Mouse (Mus musculus): ENCODE results near the gene Psmb3. TPM values are rescaled to one million over a fixed set of nuclear protein-coding genes. Genes with fewer than 3 reads are reported as not detected.

Psmb3 gene
- polyA plus RNA-seq, 1 experiment: 296 TPM

GRCm38 (mm10) chr11:97658751-97659266, 44.4 kb upstream of the Psmb3 start:
- Histone ChIP-seq H3K9ac (ENCODE audit: low read depth, poor library complexity, severe bottlenecking) (peak overlapping the region; percentile 97), H3K4me1 (ENCODE audit: control insufficient read depth, insufficient read depth, low read length) (peaks cover 6% of the 10 kb centered on the region), H3K36me3 (ENCODE audit: control insufficient read depth, insufficient read depth, low read length, poor library complexity, severe bottlenecking) (no peaks in the 10 kb centered on the region), H3K27ac (ENCODE audit: insufficient read depth, low read length) (peak overlapping the region; percentile 87), H3K27me3 (ENCODE audit: control insufficient read depth, insufficient read depth, low read length, poor library complexity, severe bottlenecking) (no peaks in the 10 kb centered on the region), H3K9me3 (replicated peaks; ENCODE audit: control insufficient read depth, insufficient read depth, low read length, poor library complexity, severe bottlenecking) (no peaks in the 10 kb centered on the region), H3K4me3 (ENCODE audit: low read depth, low read length) (peak overlapping the region; percentile 73)
- TF ChIP-seq CTCF (IDR thresholded peaks at IDR 0.05; ENCODE audit: low read depth, low read length) (no peak), EP300 (IDR thresholded peaks at IDR 0.05; ENCODE audit: insufficient read depth, low read depth, low read length) (0 out of 2 replicates have a peak, but pooled peaks have one; percentile 33)

- H3K27ac ChIP-seq (ENCODE audit: insufficient read depth, low read length): peak overlapping the region; percentile 87
- peak overlapping the region; percentile 97 for H3K9ac ChIP-seq (ENCODE audit: low read depth, poor library complexity, severe bottlenecking)
- TF ChIP-seq EP300 (IDR thresholded peaks at IDR 0.05; ENCODE audit: insufficient read depth, low read depth, low read length): no peak
- TF ChIP-seq POLR2A (IDR thresholded peaks at IDR 0.05; ENCODE audit: insufficient read depth, low read length): no peak
- TF ChIP-seq CTCF (IDR thresholded peaks at IDR 0.05; ENCODE audit: low read depth, low read length): no peak
- no peaks in the 10 kb centered on the region for H3K9me3 ChIP-seq (replicated peaks; ENCODE audit: control insufficient read depth, insufficient read depth, low read length, poor library complexity, severe bottlenecking)
- H3K27me3 ChIP-seq (ENCODE audit: control insufficient read depth, insufficient read depth, low read length, poor library complexity, severe bottlenecking): no peaks in the 10 kb centered on the region
- H3K4me1 ChIP-seq (ENCODE audit: control insufficient read depth, insufficient read depth, low read length): peaks cover 6% of the 10 kb centered on the region
- no peaks in the 10 kb centered on the region for H3K36me3 ChIP-seq (ENCODE audit: control insufficient read depth, insufficient read depth, low read length, poor library complexity, severe bottlenecking)
- H3K4me3 ChIP-seq (ENCODE audit: low read depth, low read length): peak overlapping the region; percentile 73
Observed at GRCm38 (mm10) chr11:97659267-97659989, 43.8 kb upstream of the Psmb3 start.

GRCm38 (mm10) chr11:97659990-97660714, 43.0 kb upstream of the Psmb3 start:
- peak overlapping the region; percentile 98 for H3K27ac ChIP-seq (ENCODE audit: insufficient read depth, low read length)
- TF ChIP-seq POLR2A (IDR thresholded peaks at IDR 0.05; ENCODE audit: insufficient read depth, low read length): no peak
- TF ChIP-seq EP300 (IDR thresholded peaks at IDR 0.05; ENCODE audit: insufficient read depth, low read depth, low read length): peak; percentile 51; the same call in 1 of the 2 replicates

GRCm38 (mm10) chr11:97660734-97661647, 42.2 kb upstream of the Psmb3 start:
- Histone ChIP-seq H3K36me3 (ENCODE audit: control insufficient read depth, insufficient read depth, low read length, poor library complexity, severe bottlenecking) (no peaks in the 10 kb centered on the region), H3K4me1 (ENCODE audit: control insufficient read depth, insufficient read depth, low read length) (peaks cover 6% of the 10 kb centered on the region), H3K27ac (ENCODE audit: insufficient read depth, low read length) (peak overlapping the region; percentile 98), H3K9me3 (replicated peaks; ENCODE audit: control insufficient read depth, insufficient read depth, low read length, poor library complexity, severe bottlenecking) (no peaks in the 10 kb centered on the region), H3K9ac (ENCODE audit: low read depth, poor library complexity, severe bottlenecking) (peak overlapping the region; percentile 97), H3K4me3 (ENCODE audit: low read depth, low read length) (peak overlapping the region; percentile 75), H3K27me3 (ENCODE audit: control insufficient read depth, insufficient read depth, low read length, poor library complexity, severe bottlenecking) (no peaks in the 10 kb centered on the region)
- TF ChIP-seq EP300 (IDR thresholded peaks at IDR 0.05; ENCODE audit: insufficient read depth, low read depth, low read length) (no peak), POLR2A (IDR thresholded peaks at IDR 0.05; ENCODE audit: insufficient read depth, low read length) (no peak), CTCF (IDR thresholded peaks at IDR 0.05; ENCODE audit: low read depth, low read length) (no peak)

More at GRCm38 (mm10) chr11:97659990-97660714, 43.0 kb upstream of the Psmb3 start:
- Histone ChIP-seq H3K9ac (ENCODE audit: low read depth, poor library complexity, severe bottlenecking) (peak overlapping the region; percentile 97), H3K27me3 (ENCODE audit: control insufficient read depth, insufficient read depth, low read length, poor library complexity, severe bottlenecking) (no peaks in the 10 kb centered on the region), H3K36me3 (ENCODE audit: control insufficient read depth, insufficient read depth, low read length, poor library complexity, severe bottlenecking) (no peaks in the 10 kb centered on the region), H3K4me1 (ENCODE audit: control insufficient read depth, insufficient read depth, low read length) (peaks cover 6% of the 10 kb centered on the region), H3K9me3 (replicated peaks; ENCODE audit: control insufficient read depth, insufficient read depth, low read length, poor library complexity, severe bottlenecking) (no peaks in the 10 kb centered on the region), H3K4me3 (ENCODE audit: low read depth, low read length) (peak overlapping the region; percentile 75)

GRCm38 (mm10) chr11:97661648-97662133, 41.5 kb upstream of the Psmb3 start:
- Histone ChIP-seq H3K27me3 (ENCODE audit: control insufficient read depth, insufficient read depth, low read length, poor library complexity, severe bottlenecking) (no peaks in the 10 kb centered on the region), H3K36me3 (ENCODE audit: control insufficient read depth, insufficient read depth, low read length, poor library complexity, severe bottlenecking) (peaks cover 3% of the 10 kb centered on the region; the same call in 1 of the 2 replicates), H3K9me3 (replicated peaks; ENCODE audit: control insufficient read depth, insufficient read depth, low read length, poor library complexity, severe bottlenecking) (no peaks in the 10 kb centered on the region), H3K4me3 (ENCODE audit: low read depth, low read length) (peak overlapping the region; percentile 44), H3K9ac (ENCODE audit: low read depth, poor library complexity, severe bottlenecking) (peak overlapping the region; percentile 97), H3K27ac (ENCODE audit: insufficient read depth, low read length) (peak overlapping the region; percentile 99), H3K4me1 (ENCODE audit: control insufficient read depth, insufficient read depth, low read length) (peaks cover 4% of the 10 kb centered on the region)
- TF ChIP-seq POLR2A (IDR thresholded peaks at IDR 0.05; ENCODE audit: insufficient read depth, low read length) (peak; percentile 45), EP300 (IDR thresholded peaks at IDR 0.05; ENCODE audit: insufficient read depth, low read depth, low read length) (peak; percentile 98), CTCF (IDR thresholded peaks at IDR 0.05; ENCODE audit: low read depth, low read length) (no peak)

Measured in ES-Bruce4 (cell line).